Mouse (Mus musculus): ENCODE measurements around the gene C3ar1.

Gene C3ar1

DNA sequence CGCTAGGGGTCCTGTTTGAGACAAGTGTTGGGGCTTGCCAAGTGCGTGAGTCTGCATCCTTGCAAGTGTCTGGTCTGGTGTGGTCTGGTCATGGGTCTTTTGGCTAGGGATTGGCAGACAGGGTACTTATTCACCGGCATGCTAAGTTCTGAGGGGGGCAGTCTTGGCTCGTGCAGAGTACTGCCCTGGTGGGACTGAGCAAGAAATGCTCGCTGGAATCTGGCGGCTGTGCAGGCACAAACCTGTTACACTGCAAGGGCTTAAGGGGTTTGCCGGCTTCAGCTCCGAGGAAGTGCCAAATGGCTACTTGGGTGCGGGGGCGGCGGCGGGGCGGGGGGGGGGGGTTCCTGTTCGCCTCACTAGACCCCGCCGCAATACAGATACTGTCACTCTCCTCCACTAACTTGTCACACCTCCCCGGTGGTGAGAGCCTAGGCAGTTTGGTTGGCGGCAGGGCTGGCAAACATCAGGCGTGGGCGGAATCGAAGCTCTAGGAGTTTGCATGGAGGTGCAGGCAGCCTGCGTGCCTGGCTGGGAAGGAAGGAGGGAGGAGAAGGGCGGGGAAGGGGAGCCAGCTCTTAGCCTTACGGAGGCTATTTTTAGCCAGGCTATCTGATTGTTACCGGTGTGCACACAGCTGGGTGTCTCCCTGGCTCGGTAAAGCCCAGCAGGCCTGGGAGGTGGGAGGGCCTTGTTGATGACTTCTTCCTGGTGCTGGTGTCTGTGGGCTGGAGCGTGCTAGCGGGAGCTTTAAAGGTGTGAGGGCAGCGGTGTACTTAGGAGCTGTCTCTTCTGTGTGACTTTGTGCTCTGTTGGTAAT, 29.8 kb downstream of the C3ar1 start:
- DNase-seq = peak; percentile 75 to 84

DNA sequence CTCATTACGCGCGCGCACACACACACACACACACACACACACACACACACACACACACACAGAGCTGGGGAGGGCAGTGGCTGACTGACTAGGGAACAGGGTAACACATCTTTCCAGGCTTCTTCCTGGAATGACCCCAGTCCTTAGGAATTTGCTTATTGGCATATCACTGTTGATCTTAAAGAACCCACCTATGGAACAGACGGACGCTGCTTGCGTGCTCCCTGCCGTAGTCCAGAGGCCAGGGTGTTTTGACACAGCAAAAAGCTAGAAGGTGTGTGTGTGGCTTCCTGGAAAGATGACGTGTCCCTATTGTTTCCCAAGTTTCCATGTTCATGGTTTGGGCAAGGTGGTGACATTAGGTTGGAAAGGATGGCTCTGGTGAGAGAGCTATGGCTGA, 30.8 kb downstream of the C3ar1 start:
- no peak for DNase-seq

DNA sequence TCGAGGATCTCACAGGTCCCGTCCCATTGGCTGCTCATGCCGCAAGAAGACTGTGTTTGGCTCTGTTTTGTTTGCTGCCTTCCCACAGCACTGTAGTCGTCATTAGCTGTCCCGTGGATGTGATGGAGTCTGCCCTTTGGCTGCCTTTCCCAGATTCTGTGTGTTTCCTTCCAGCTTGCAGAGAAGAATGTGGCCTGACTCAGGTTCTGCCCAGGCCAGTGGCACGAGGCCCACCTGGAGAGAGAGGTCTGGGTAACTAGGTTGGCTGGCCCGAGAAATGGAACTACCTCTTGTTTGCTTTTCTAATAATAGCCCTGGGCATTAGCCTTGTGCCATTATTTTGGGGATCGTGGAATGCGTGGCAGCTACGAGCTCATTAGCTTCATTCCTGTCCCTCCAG, 31.9 kb downstream of the C3ar1 start:
- DNase-seq = peak; percentile 63

DNA sequence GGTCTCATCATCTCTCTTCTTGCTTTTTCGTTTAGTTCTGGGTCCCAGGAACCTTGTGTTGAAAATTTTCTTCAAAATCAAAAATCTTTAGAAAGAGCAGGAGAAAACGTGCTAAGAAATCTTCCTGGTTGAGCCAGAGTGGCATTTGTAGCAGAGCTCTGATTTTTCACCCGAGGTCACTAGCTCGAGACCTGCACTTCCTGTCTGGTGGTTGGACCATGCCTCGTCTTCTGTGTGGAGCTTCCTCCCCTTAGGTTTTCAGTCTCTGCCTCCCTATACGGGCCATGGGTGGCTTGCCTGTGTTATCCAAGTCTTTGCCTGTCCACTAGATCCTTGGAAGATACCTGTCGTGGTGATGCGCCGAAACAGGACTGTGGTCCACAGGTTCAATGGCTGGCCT, 34.1 kb downstream of the C3ar1 start:
- no peak for DNase-seq

DNA sequence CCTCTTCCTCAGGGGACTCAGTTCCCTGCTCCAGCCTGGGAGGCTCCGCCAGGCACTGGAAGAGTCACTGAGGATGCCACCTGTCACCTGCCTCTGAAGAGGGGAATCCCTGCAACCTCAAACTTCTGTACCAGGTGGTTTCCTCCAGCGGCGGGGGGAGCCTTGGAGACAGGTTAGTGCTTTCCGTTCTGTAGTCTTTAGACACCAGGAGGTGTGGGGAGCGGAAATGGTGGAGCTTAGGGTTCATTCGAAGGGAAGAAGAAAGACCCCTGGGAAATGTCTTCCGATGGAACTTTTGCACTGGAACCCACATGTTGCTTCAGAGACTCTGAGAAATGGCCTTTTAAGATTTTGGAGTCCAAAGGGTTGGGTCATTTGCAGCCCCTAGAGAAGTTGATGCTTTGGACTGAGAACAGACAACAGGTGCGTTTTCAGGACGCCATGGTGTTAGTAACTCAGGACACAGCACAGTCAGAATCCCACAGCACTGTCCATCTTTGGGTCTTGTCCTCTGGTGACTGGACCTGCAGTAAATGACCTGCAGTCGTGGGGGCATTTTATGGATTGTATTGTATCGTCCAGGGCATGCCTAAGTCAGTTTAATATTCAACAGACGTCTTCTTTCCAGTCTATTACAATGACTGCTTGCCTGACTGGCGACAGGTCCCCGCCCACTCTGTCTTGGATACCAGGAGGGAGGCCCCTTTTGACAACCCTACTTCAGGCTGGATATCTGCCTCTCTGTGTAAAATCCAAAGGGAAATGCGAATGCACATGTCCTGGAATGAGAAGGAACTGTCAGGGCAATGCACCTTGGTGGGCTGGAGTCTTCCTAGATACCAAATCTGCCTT, 34.9 kb downstream of the C3ar1 start:
- no peak for DNase-seq

DNA sequence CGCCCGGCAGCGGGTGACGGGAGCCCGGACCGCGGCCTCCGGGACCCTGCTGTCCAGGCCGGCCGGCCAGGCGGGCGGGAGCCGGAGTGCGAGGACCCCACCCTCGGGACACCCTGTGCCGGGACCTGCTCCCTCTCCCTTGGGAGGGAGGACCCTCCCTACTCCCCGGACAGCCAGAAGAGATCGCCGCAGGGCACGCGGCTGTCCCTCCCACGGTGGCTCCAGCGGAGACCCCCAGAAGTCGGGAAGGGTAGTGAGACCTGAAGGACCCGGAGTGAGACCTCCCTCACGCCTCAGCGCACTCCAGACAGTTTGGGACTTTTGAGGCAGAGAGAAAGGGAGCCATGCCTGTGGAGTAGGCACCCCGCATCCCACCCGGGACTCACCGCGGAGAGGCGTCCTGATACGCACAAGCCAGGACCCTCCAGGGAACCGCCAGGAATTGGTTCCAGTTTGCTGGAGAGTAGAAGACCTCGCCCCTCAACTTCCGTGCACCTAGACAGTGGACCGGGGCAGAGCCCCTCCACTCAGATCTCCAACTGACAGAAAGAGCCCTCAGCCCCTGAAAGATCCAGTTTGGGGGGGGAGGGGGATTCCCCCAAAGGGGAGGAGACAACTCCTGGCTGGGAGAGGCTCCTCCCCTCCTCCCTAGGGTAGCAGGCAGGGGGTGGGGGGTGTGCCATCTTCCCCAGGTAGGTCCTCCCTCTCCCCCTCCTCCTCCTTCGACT, 35.7 kb downstream of the C3ar1 start:
- peak; percentile 41 to 47 for DNase-seq

DNA sequence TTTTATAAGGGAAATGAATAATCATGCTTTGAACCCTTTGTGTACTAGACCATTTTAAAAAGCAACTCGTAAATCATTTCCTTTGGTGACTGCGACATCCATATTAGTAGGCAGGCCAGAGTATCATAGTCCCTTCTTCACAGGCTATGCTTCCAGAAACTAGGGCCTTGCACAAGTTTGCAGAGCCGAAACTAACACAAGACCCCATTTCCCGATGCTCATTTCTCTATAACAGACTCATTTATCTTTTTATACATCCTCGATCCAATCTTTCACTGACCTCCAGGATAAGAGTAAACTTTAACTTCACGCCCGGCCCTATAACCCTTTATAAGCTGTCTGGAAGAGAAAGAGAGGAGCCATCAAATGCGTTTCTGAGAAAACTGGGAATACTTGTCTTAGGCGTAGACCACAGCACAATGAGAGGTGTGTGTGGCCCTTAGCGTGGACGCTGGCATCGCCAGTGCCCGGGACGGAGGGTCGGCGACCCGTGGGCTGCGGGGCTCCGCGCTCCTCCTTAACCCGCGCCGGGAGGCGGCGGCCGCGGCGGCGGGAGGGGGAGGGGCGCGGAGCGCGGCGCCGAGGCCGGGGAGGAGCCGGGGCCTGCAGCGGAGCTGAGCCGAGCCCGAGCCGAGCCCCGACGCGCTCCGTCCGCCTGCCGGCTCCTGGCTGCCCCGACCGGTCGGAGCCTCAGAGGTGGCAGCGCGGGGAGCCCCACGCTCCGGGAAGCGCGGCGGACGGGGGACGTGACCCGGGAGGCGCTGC, 36.5 kb downstream of the C3ar1 start, which contains the start of gene Foxj2:
Gene Foxj2 (plus strand): TSS at position 609 of the 765 bp plus-strand sequence.
- DNase-seq = peak; percentile 67 to 86

DNA sequence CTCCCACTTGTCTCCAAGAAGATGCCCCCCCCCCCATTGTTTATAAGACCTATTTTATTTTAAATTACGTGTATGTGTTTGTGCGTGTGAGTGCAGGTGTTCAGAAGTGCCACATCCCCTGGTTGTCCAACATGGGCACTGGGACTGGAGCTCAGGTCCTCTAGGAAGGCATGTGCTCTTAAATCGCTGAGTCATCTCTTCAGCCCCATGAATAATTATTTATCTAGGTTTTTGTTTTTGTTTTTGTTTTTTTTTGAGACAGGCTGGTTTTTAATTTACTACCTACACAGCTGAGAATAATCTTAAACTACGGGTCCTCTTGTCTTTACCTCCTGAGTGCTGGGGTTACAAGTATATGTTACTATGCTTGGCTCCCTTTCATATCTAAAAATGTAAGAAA, 42.3 kb downstream of the C3ar1 start:
- DNase-seq = no peak

DNA sequence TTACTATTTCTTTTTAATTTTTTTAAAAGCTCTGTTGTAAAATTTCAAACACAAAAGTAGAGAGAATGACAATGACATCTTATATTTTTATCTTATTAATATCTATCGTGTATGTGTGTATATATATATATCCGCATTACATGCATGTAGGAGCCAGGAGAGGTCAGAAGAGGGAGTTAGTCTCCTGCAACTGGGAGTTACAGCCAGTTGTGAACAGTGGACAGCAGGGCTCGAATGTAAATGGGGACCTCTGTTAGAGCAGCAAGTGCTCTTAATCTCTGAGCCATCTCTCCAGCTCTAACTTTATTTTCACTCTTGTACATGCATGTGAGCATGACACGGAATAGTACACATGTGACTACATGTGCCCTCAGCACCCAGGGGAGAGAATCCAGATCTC, 43.2 kb downstream of the C3ar1 start:
- DNase-seq = no peak

DNA sequence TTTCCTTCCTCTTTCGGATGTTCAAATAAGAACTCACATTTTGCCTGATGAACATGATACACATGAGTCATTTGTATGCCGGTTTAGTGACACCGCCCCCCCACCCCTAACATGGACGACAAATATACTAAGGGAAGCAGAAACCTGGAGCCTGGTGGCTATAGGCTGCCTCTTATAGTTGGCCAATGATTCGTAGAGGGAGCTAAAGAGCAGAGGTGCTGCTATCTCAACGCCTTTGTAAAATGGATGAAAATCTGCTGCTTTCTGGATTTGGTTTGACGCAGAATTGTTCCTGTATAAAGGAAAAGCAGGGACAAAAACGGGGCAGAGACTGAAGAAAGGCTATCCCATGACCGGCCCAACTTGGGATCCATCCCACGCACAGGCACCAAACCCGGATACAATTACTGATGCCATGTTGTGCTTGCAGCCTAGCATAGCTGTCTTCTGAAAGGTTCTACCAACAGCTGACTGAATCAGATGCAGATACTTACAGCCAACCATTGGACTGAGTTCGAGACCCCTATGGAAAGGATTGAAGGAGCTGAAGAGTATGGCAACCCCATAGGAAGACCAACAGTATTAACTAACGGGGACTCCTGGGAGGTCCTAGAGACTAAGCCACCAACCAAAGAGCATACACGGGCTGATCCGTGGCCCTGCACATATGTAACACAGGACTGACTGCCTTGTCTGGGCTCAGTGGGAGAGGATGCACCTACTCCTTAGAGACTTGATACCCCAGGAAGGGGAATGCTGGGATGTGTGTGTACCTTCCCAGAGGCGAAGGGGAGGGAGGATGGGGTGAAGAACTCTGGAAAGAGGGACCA, 44.0 kb downstream of the C3ar1 start:
- peak; percentile 46 to 50 for DNase-seq

DNA sequence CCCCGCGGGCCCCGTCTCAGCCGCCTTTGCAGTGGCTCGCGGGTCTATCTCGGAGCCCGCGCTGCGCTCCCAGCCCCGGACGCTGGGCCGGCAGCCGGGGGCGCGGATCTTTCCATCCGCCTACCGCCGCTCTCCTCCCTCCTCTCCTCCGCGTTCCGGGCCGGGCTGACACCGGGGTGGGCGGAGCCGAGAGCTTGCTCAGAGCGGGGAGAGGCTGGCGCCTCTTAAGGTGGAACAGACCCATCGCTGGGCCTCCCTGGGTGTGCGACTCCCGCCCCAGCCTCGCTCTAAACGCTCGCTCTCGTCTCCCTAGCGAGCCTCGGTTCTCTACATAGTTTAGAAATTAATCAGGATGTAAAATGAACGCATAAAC, 44.7 kb downstream of the C3ar1 start:
- peak; percentile 94 to 97 for DNase-seq

DNA sequence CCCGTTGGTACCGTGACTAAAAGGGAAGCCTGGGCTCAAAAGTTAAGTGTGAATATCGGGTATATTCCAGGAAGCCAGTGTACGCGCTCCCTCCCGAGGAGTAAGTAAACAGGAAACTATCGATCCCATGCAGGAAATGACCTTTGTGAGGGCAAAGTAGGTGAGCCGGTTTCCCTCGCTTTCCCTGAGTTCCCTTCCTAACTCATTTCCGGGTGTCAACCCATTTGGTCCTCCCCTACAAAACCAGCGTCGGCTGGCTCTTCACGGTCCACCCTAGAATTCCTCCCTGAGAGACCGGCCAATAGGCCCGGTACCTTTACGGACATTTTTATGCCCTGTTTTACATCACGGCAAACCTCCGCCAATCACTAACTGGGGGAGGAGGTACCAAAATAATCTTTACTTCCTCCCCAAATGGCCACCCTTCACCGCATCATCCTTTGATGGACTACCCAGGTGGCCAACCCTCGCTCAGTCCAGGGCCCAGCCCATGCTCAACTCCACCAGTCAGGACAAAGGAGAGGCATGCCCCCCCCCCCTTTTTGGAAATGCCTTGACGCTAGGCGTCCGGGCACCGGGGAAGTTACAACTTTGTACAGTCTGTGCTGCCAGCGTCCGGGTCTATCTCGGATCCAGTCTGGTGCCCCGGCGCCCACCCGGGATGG, 45.2 kb downstream of the C3ar1 start:
- DNase-seq = peak; percentile 93 to 99

DNA sequence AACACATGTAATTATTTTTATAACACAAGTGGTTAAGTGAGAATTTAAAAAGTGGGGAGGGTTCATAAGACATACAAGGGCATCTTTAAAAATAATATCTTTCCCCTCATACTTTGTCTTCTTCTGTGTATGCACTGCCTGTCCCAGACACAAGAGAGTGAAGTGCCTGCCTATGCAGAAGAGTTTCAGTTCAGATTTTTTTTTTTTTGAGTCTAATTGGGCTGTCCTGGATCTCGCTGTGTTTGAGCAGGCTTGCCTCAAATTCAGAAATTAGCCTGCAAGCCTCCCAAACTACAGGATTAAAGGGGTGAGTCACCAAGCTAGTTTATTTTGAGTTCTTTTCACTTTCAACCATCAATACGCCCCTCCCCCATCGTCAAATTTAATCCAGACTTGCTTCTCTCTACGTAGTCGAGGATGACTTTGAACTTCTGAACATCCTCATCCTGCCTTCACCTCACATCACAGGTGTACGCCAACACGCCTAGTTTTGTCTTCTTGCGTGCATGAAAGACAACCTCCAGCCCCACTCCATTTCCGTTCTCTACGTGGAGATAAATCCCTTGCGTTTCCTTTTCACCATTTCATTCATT, 45.8 kb downstream of the C3ar1 start:
- DNase-seq = no peak

DNA sequence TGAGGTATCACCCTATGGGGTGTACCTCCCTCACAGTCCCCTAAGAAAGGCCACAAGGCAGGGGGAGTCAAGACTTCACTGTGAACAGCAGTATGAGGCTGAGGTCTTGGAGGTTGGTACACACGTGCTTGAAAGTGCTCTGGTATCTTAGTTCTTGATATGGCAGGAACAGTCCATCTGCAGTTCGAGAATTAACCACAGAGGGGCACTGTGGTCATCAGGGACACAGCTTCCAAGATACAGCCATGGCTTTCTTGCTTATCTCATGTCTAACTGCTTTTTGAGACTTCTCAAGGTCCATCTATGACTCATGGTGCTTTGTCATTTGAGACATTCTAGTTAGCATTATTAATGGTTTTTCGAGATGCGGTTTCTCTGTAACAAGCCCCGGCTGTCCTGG, 51.5 kb downstream of the C3ar1 start:
- DNase-seq = peak; percentile 84 to 86

DNA sequence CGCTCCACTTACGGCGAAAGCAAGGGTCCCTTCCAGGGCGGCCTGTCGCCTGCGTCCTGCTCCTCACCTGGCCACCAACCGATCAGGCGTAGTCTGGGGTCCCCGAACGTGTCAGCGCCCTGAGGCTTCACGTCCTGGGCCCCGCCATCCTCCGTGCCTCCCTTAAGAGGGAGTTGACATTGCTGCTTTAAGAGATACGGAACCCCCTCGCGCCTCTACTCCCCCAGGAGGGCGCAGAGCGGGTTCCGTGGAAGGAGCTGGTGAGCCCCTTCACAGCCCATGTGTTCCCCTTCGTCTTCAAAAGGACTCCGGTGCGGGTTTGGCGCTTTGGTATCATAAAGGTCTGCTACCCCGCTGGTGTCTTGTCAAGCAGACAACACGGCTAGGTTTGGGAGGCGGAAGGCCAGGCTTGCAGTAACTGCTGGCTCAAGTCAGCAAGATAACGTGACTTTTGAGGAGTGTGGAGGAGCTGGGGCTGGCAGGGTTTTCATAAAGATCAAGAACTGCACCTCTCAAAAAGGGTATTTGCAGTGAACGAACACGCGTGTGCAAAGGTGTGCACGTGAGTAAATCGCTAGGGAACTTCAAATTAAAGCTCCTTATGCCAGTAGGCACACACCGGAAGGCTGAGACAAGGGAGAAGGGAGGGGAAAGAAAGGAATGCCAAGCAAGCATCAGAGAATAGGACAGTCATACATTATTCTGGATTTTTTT, 54.0 kb downstream of the C3ar1 start:
- peak; percentile 57 to 66 for DNase-seq

DNA sequence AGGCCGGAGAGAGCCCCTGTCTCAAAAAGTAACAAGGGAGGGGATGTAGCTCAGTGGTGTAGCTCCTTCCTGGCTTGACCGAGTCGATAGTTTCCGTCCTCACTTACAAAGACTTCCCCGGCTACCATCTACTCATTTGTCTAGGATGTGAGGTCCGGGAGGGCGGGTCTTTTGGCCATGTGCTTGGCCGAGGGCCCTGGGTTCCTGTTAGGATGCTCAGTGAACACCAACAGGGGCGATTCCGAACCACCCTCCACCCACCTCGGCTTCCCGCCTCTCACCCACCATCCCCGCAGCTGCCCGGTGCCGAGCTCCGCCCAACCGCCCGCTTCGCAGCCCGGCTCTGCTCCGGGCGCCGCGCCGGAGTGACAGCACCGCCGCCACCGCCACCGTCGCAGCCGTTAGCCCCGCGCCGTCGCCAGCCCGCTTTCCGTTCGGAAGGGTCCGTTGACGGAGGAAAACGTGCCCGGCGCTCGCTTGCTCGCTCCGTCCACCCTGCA, 54.6 kb downstream of the C3ar1 start, which contains the start of gene Slc2a3:
Gene Slc2a3 (minus strand): TSS at position 340 of the 500 bp plus-strand sequence.
- peak; percentile 78 to 82 for DNase-seq

DNA sequence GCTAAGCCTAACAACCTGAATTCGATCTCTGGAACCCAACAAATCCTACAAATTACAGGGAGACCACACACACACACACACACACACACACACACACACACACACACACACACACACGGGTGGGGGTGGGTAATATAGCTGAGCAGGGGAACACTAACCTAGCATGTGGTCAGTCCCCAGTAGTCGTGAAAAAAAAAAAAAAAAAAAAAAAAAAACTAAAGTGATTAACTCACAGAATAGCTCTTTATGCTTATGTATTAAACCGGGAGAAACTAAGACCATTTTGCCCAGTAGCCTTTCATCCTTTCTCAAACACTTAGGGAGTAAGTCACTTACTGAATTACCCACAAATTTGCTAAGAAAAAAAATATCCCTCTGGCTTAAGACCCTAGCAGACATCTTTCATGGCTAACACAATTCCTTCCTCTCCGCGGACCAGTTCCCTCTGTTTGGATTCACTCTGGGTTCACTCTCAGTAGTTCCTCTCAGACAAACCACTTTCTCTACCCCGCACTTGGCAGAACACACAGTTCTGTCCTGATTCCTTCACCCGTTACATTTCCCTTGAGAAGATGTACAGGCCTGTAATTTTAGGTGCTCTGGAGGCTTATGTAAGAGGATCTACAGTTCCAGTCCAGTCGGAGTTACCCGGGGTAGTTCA, 55.2 kb downstream of the C3ar1 start:
- DNase-seq = peak in 1 of 2 experiments; percentile 40

Data from cerebellum, adult 18-20 months (tissue).